Mouse (Mus musculus) heart, adult 2 months (tissue): ENCODE data around the gene Cacng4. TPM values are rescaled to one million over a fixed set of nuclear protein-coding genes. Genes with fewer than 3 reads are reported as not detected.

Experiments used
- DNase-seq, 2 experiments: peaks; one replicate each; pipeline ENCODE4 v3.0.0; 2021
- H3K27ac ChIP-seq: fragments of 200-600 bp; 2 replicates; pipeline ENCODE4 v1.8.1; 2022
- H3K27me3 ChIP-seq: fragments of 200-500 bp; 2 replicates; pipeline ENCODE4 v1.6.1; 2012; ENCODE audit warnings: mild to moderate bottlenecking, low read length, inconsistent platforms, mixed read lengths; ENCODE audit not compliant: control insufficient read depth, insufficient read depth
- H3K36me3 ChIP-seq: fragments of 200-500 bp; 2 replicates; pipeline ENCODE4 v1.6.1; 2012; ENCODE audit warnings: low read length, inconsistent platforms; ENCODE audit not compliant: control insufficient read depth, insufficient read depth
- H3K4me1 ChIP-seq: fragments of 200-500 bp; 2 replicates; pipeline ENCODE4 v1.6.1; 2011; ENCODE audit warnings: low read length; ENCODE audit not compliant: control insufficient read depth, insufficient read depth
- H3K4me3 ChIP-seq: fragments of 200-600 bp; 2 replicates; pipeline ENCODE4 v1.8.1; 2022
- H3K79me2 ChIP-seq: fragments of 200-500 bp; replicated peaks from 2 replicates; pipeline ENCODE4 v1.6.1; 2012; ENCODE audit warnings: mild to moderate bottlenecking, inconsistent platforms, low read length, moderate library complexity, mixed read lengths; ENCODE audit not compliant: control insufficient read depth, insufficient read depth
- H3K9ac ChIP-seq: fragments of 200-500 bp; 2 replicates; pipeline ENCODE4 v1.6.1; 2012; ENCODE audit warnings: low read depth, mild to moderate bottlenecking, control low read depth, inconsistent platforms, low read length, mixed read lengths
- CTCF ChIP-seq: fragments of 200-600 bp; IDR thresholded peaks from 2 replicates; pipeline ENCODE4 v1.8.1; 2022; ENCODE audit warnings: antibody characterized with exemption, mild to moderate bottlenecking, moderate library complexity
- EP300 ChIP-seq: fragments of 200-500 bp; IDR thresholded peaks from 2 replicates; pipeline ENCODE4 v1.6.1; 2011; ENCODE audit warnings: low read depth, low read length, control low read depth; ENCODE audit not compliant: insufficient read depth
- POLR2A ChIP-seq: fragments of 200-500 bp; IDR thresholded peaks from 2 replicates; pipeline ENCODE4 v1.6.1; 2011; ENCODE audit warnings: mild to moderate bottlenecking, low read depth, low read length, control low read depth; ENCODE audit not compliant: insufficient read depth
- WGBS: fragments of 180-500 bp; shearing (Covaris S2); methylation state at CpG from one replicate; pipeline ENCODE4 v1.1.7; 2018; 5-methylcytosine and 5-hydroxymethylcytosine counted together
- intact Hi-C: fragments of 180-260 bp; cut with DNase I; formaldehyde crosslinking; loops from one replicate; pipeline ENCODE4 v1.15.1; 2025
- polyA plus RNA-seq: library from polyadenylated mRNA; depleted of rRNA; stranded (reverse); fragments of >200 nt; gene quantifications from 2 replicates; pipeline ENCODE4 v1.2.3, GENCODE M21; 2012; rRNA removed
- total RNA-seq, 2 experiments: library from RNA; stranded (reverse); gene quantifications; 2 replicates each; pipeline ENCODE4 v1.2.3; 2021

Cacng4 gene
- total and polyA plus RNA-seq, 3 experiments, result 0.18 TPM; not detected in 2

DNA sequence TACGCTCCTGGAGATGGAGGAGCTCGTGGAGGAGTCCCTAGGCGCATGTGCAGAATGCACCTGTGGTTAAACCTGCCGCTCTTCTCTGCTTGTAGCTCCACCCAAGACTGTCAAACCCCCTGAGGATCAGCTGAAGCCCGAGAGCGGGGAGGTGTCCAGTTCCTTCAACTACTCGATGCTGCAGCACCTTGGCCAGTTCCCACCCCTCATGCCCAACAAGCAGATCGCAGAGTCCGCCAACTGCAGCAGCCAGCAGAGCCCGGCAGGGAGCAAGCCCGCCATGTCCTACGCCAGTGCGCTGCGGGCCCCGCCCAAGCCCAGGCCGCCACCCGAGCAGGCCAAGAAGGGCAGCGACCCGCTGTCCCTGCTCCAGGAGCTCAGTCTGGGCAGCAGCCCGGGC, 108.1 kb downstream of the Cacng4 start:
- Histone ChIP-seq H3K27ac (no peak overlapping the region), H3K79me2 (no peaks in the 10 kb centered on the region), H3K27me3 (no peaks in the 10 kb centered on the region), H3K9ac (no peak overlapping the region), H3K4me1 (no peaks in the 10 kb centered on the region), H3K36me3 (no peaks in the 10 kb centered on the region), H3K4me3 (no peak overlapping the region)
- intact Hi-C loops, result no loop called here
- no peak for TF ChIP-seq EP300
- no peak for TF ChIP-seq POLR2A
- TF ChIP-seq CTCF, result no peak
- no peak for DNase-seq
- WGBS, result 90% methylated on average over 20 of the region's 20 CpGs

DNA sequence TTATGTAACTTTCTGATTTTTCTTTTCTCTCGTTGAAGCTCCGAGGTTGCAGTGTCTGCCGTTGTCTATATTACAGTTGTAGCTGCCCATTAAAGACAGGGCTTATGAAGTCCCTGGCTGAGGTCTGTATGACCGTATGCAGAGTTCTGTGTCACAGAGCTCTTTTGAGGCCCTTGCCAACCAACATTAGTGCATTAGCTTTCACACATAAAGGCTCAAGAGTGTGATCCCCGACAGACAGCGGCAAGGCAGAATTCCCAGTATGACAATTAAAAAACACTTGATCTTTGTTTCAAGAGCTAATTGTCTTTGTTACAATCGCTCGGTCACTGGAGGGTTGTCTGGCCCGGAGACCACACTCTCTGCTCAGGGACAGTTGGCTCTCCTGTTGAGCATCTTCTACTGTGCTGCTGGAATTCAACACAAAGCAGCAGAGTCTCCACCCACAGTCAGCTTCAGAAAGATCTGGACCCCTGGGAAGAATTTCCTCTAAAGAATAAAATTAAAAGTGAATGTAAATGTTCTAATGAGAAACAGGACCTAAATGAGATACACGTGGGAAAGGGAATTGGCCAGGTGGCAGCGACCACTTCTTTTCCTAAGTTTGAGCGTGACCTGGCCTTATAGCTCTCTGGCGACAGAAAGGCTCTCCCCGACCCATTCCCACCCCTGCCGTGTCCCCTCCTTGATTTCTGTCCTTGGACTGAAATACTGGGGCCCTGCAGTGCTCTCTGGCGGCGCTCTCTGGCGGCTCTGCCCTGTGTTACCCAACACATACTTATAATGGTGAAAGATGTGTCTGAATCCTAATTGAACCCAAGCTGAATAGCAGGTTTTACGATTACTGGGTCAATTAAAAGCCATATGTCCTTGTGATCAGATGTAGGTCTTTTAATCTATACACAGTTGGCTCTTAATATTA, 110.6 kb downstream of the Cacng4 start:
- 89% methylated on average over 19 of the region's 19 CpGs for WGBS
- intact Hi-C loops, result no loop called here
- Histone ChIP-seq H3K79me2 (no peaks in the 10 kb centered on the region), H3K9ac (no peak overlapping the region), H3K27me3 (no peaks in the 10 kb centered on the region), H3K4me1 (no peaks in the 10 kb centered on the region), H3K27ac (no peak overlapping the region), H3K36me3 (no peaks in the 10 kb centered on the region), H3K4me3 (no peak overlapping the region)
- no peak for DNase-seq
- TF ChIP-seq EP300, result no peak
- TF ChIP-seq CTCF, result no peak
- no peak for TF ChIP-seq POLR2A

DNA sequence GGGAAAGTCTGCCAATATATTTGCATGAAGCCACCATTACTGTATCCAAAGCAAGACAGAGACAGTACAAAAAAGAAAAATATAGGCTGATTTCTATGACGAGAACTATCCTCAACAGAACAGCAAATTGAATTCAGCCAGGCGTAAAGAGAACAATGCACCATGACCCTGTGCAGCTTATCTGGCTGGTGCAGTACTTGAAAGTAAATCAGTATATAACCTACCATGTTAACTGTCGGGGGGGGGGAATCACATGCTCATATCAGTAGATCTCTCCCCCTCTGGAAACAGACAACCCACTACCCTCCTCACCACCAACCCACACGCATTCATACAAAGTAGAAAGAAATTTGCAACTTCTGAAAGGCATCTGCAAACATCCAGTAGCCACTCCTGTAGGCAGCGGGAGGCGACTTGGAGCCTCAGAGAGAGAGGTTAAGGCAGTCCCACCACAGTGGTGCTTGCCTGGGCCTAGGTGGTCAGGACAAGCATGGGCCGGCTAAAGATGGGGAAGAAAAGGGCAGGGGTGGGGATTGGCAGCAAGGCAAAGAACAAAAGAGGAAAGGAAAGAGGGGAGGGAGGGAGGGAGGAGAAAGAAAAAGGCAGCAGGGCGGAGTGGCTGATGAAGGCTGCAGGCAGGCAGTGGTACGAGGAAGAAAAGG, 111.5 kb downstream of the Cacng4 start:
- WGBS, result 84% methylated on average over 9 of the region's 9 CpGs
- no peaks in the 10 kb centered on the region for H3K4me1 ChIP-seq
- no peak overlapping the region for H3K27ac ChIP-seq
- DNase-seq, result no peak
- no peaks in the 10 kb centered on the region for H3K27me3 ChIP-seq
- intact Hi-C loops, result no loop called here
- H3K9ac ChIP-seq, result no peak overlapping the region
- H3K36me3 ChIP-seq, result no peaks in the 10 kb centered on the region
- no peak overlapping the region for H3K4me3 ChIP-seq
- TF ChIP-seq CTCF, result no peak
- TF ChIP-seq POLR2A, result no peak
- no peak for TF ChIP-seq EP300
- no peaks in the 10 kb centered on the region for H3K79me2 ChIP-seq

Other genes with a start within 250 kb of the Cacng4 start
- gene Helz, start 246.6 kb downstream of the Cacng4 start, total RNA-seq, result 10 to 100 TPM; 26.2 to 26.4 TPM
- gene Helz, start 246.6 kb downstream of the Cacng4 start, polyA plus RNA-seq, result 9.0 and 10.8 TPM in 2 replicates
- not detected for gene Cacng1, start 78.0 kb downstream of the Cacng4 start, total RNA-seq
- gene Cacng1, start 78.0 kb downstream of the Cacng4 start, polyA plus RNA-seq, result 0.08 and 0.18 TPM in 2 replicates
- gene Cacng5, start 120.5 kb upstream of the Cacng4 start, total RNA-seq, result not detected
- gene Cacng5, start 120.5 kb upstream of the Cacng4 start, polyA plus RNA-seq, result 0.03 and 0.06 TPM in 2 replicates